Mouse (Mus musculus) subcutaneous adipose tissue, adult 2 months (tissue): ENCODE measurements around the gene Olfr479. TPM values are rescaled to one million over a fixed set of nuclear protein-coding genes. Genes with fewer than 3 reads are reported as not detected.

Experiments used
- polyA plus RNA-seq: library from polyadenylated mRNA; depleted of rRNA; stranded (reverse); fragments of >200 nt; gene quantifications from 2 replicates; pipeline ENCODE4 v1.2.3, GENCODE M21; 2012; ENCODE audit warnings: low replicate concordance; rRNA removed

Gene Olfr479
- polyA plus RNA-seq, result not detected in 2 replicates

GRCm38 (mm10) chr7:108050393-108050792 is at the start of gene Olfr479:
Gene Olfr479, plus strand, starts transcription at chr7:108050693.

GRCm38 (mm10) chr7:108033889-108034288 is 16.6 kb upstream of the Olfr479 start, which contains the start of gene Olfr478:
Gene Olfr478, minus strand, starts transcription at chr7:108033989.

GRCm38 (mm10) chr7:108067246-108067645 is 16.8 kb downstream of the Olfr479 start, which contains the start of gene Olfr480:
Gene Olfr480, minus strand, starts transcription at chr7:108067346.

GRCm38 (mm10) chr7:108079555-108079954 is 29.1 kb downstream of the Olfr479 start, which contains the start of gene Olfr481:
Gene Olfr481, plus strand, starts transcription at chr7:108079855.

GRCm38 (mm10) chr7:108097486-108097885 is 47.0 kb downstream of the Olfr479 start, which contains the start of gene Olfr482:
Gene Olfr482, minus strand, starts transcription at chr7:108097586.

GRCm38 (mm10) chr7:108100549-108100948 is 50.1 kb downstream of the Olfr479 start, which contains the start of gene Olfr483:
Gene Olfr483, plus strand, starts transcription at chr7:108100849.

Other genes with a start within 250 kb of the Olfr479 start
- 0.33 TPM in 1 of 2 replicates, not detected in the other for gene Ovch2, start 249.5 kb upstream of the Olfr479 start, polyA plus RNA-seq
- gene Olfr467, start 238.4 kb upstream of the Olfr479 start, polyA plus RNA-seq, result not detected in 2 replicates
- not detected in 2 replicates for gene Olfr469, start 225.2 kb upstream of the Olfr479 start, polyA plus RNA-seq
- gene Olfr470, start 203.2 kb upstream of the Olfr479 start, polyA plus RNA-seq, result not detected in 2 replicates
- gene Olfr472, start 152.8 kb upstream of the Olfr479 start, polyA plus RNA-seq, result not detected in 2 replicates
- gene Olfr473, start 120.2 kb upstream of the Olfr479 start, polyA plus RNA-seq, result not detected in 2 replicates
- gene Olfr474, start 96.0 kb upstream of the Olfr479 start, polyA plus RNA-seq, result not detected in 2 replicates
- gene Olfr476, start 85.9 kb upstream of the Olfr479 start, polyA plus RNA-seq, result not detected in 2 replicates
- gene Olfr477, start 64.0 kb upstream of the Olfr479 start, polyA plus RNA-seq, result not detected in 2 replicates
- not detected in 2 replicates for gene Olfr478, start 16.7 kb upstream of the Olfr479 start, polyA plus RNA-seq
- gene Olfr480, start 16.7 kb downstream of the Olfr479 start, polyA plus RNA-seq, result not detected in 2 replicates
- not detected in 2 replicates for gene Olfr481, start 29.2 kb downstream of the Olfr479 start, polyA plus RNA-seq
- not detected in 2 replicates for gene Olfr482, start 46.9 kb downstream of the Olfr479 start, polyA plus RNA-seq
- not detected in 2 replicates for gene Olfr483, start 50.2 kb downstream of the Olfr479 start, polyA plus RNA-seq
- gene Olfr484, start 76.8 kb downstream of the Olfr479 start, polyA plus RNA-seq, result not detected in 2 replicates
- gene Olfr485, start 109.2 kb downstream of the Olfr479 start, polyA plus RNA-seq, result not detected in 2 replicates
- gene Olfr486, start 122.0 kb downstream of the Olfr479 start, polyA plus RNA-seq, result not detected in 2 replicates
- not detected in 2 replicates for gene Olfr487, start 163.9 kb downstream of the Olfr479 start, polyA plus RNA-seq
- not detected in 2 replicates for gene Olfr488, start 207.7 kb downstream of the Olfr479 start, polyA plus RNA-seq
- not detected in 2 replicates for gene Olfr490, start 238.2 kb downstream of the Olfr479 start, polyA plus RNA-seq